Mouse (Mus musculus) liver, adult 2 months (tissue): ENCODE results near the gene Dok1.

Experiments used
- CTCF ChIP-seq: fragments of 200-500 bp; IDR thresholded peaks from 2 replicates; pipeline ENCODE4 v1.5.1; 2011; ENCODE audit warnings: low read depth, low read length, control low read depth
- POLR2A ChIP-seq: fragments of 200-500 bp; IDR thresholded peaks from 2 replicates; pipeline ENCODE4 v1.6.1; 2011; ENCODE audit warnings: low read length, control low read depth; ENCODE audit not compliant: insufficient read depth; ENCODE audit errors: extremely low read depth

DNA sequence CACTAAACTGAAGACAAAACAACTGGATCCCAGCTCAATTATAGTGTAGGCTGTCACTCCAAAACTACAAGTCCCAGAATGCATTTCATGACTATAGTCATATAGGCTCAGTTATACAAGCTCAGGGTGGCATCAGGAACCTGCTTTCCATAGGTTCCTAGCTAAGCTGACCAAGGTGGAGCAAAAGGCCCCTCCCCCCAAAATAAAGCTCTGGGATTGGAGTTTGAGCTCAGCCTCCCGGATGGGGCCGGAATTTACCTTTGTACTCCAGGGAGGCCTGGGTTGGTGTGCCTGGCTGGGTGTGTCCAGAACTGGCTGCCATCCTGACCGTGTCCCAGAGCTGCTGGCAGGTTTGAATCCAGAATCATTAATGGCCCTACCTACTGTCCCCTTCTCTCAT lies 24.5 kb upstream of the Dok1 start, which contains the start of gene Dqx1:
- TF ChIP-seq POLR2A = 0 out of 2 replicates have a peak, but pooled peaks have one; percentile 25
- no peak for TF ChIP-seq CTCF
